Mouse (Mus musculus) midbrain, embryonic 12.5 days (tissue): ENCODE results near the gene Atp13a2. TPM values are rescaled to one million over a fixed set of nuclear protein-coding genes. Genes with fewer than 3 reads are reported as not detected.

Experiments used
- ATAC-seq: fragments of 200-750 bp; cut with Nextera tagmentation; 2 replicates; pipeline ENCODE4 v1.8.0; 2017; ENCODE audit warnings: low read depth, moderate TSS enrichment, moderate library complexity; ENCODE audit not compliant: low FRiP score
- H3K27ac ChIP-seq: fragments of 300-500 bp; sonication (generic); replicated peaks from 2 replicates; pipeline ENCODE4 v1.5.1; 2016; ENCODE audit warnings: mild to moderate bottlenecking
- H3K27me3 ChIP-seq: fragments of 300-500 bp; sonication (generic); 2 replicates; pipeline ENCODE4 v1.6.1; 2016; ENCODE audit warnings: mild to moderate bottlenecking
- H3K36me3 ChIP-seq: fragments of 300-500 bp; sonication (generic); 2 replicates; pipeline ENCODE4 v1.6.1; 2016
- H3K4me1 ChIP-seq: fragments of 300-500 bp; sonication (generic); 2 replicates; pipeline ENCODE4 v1.6.1; 2016
- H3K4me2 ChIP-seq: fragments of 300-500 bp; sonication (generic); replicated peaks from 2 replicates; pipeline ENCODE4 v1.6.1; 2016; ENCODE audit warnings: mild to moderate bottlenecking, moderate library complexity
- H3K4me3 ChIP-seq: fragments of 300-500 bp; sonication (generic); 2 replicates; pipeline ENCODE4 v1.5.1; 2016; ENCODE audit warnings: mild to moderate bottlenecking
- H3K9ac ChIP-seq: fragments of 300-500 bp; sonication (generic); replicated peaks from 2 replicates; pipeline ENCODE4 v1.6.1; 2016; ENCODE audit warnings: mild to moderate bottlenecking, moderate library complexity
- H3K9me3 ChIP-seq: fragments of 300-500 bp; sonication (generic); 2 replicates; pipeline ENCODE4 v1.6.1; 2016; ENCODE audit warnings: mild to moderate bottlenecking
- WGBS: fragments of 180-500 bp; shearing (Covaris S2); methylation state at CpG from one replicate; pipeline ENCODE4 v1.1.7; 2016; 5-methylcytosine and 5-hydroxymethylcytosine counted together
- polyA plus RNA-seq: library from polyadenylated mRNA; unstranded; fragments of >200 nt; fragmentation: Nextera tagmentation; extraction: Ambion mirVana; gene quantifications from 2 replicates; pipeline ENCODE4 v1.2.1, GENCODE M21; 2016

The Atp13a2 gene
- polyA plus RNA-seq, 1 experiment from 2014 or later, result 93.4 TPM

DNA sequence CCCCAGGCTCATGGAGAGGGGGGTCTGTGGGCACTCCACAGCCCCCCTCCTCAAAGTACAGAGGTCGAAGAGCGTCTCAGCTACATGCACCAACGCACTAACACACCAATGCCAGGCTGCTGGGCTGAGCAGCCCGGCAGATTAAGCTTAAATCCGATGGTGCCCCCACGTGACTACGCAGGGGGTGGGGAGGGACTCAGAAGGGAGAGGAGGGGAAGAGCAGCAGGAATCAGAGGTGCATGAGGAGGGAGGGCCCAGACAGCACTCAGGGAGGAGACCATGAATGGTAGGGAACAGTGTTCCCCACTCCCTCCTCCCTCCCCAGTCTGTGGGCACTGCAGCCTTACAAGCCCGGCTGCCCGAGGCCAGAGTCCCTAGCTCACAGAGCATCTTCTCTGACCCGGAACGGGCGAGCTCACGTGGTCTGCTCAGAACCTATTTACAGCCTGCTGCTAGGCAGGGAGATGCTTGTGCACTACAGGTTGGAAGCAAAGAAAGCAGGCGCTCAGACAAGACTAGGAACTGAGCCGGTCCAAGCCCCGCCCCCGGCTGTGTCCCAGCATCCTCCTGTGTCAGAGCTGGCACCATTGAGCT lies 67.0 kb downstream of the Atp13a2 start:
- WGBS, result 10% methylated on average over 17 of the region's 17 CpGs
- H3K36me3 ChIP-seq, result peaks cover 23% of the 10 kb centered on the region

More for the DNA sequence above, 67.0 kb downstream of the Atp13a2 start:
- H3K9me3 ChIP-seq, result no peaks in the 10 kb centered on the region
- ATAC-seq, result peak; percentile 46
- peak overlapping the region; percentile 45 for H3K9ac ChIP-seq
- peak overlapping the region; percentile 74 for H3K27ac ChIP-seq
- H3K4me1 ChIP-seq, result peaks cover 54% of the 10 kb centered on the region
- H3K4me3 ChIP-seq, result peak overlapping the region; percentile 15; the same call in 1 of the 2 replicates
- no peaks in the 10 kb centered on the region for H3K27me3 ChIP-seq
- peak overlapping the region; percentile 47 for H3K4me2 ChIP-seq

Other genes with a start within 250 kb of the Atp13a2 start
- not detected in 2 replicates for gene Padi6, start 244.2 kb upstream of the Atp13a2 start, polyA plus RNA-seq
- gene Padi4, start 212.6 kb upstream of the Atp13a2 start, polyA plus RNA-seq, result 0.10 and 0.47 TPM in 2 replicates
- 0.05 TPM in 1 of 2 replicates, not detected in the other for gene Padi3, start 176.2 kb upstream of the Atp13a2 start, polyA plus RNA-seq
- 0.06 TPM in 1 of 2 replicates, not detected in the other for gene Padi1, start 141.1 kb upstream of the Atp13a2 start, polyA plus RNA-seq
- 0.39 and 0.89 TPM in 2 replicates for gene Padi2, start 80.5 kb upstream of the Atp13a2 start, polyA plus RNA-seq
- 394 and 399 TPM in 2 replicates for gene Sdhb, start 25.7 kb upstream of the Atp13a2 start, polyA plus RNA-seq
- gene Mfap2, start 23.5 kb downstream of the Atp13a2 start, polyA plus RNA-seq, result 240 and 287 TPM in 2 replicates
- 14.2 and 15.9 TPM in 2 replicates for gene Crocc, start 73.7 kb downstream of the Atp13a2 start, polyA plus RNA-seq
- 54.7 and 56.8 TPM in 2 replicates for gene Necap2, start 91.5 kb downstream of the Atp13a2 start, polyA plus RNA-seq
- gene Spata21, start 101.5 kb downstream of the Atp13a2 start, polyA plus RNA-seq, result 0.31 TPM in 1 of 2 replicates, not detected in the other
- 28.5 and 33.9 TPM in 2 replicates for gene Szrd1, start 152.9 kb downstream of the Atp13a2 start, polyA plus RNA-seq
- gene Fbxo42, start 161.0 kb downstream of the Atp13a2 start, polyA plus RNA-seq, result 26.6 and 27.0 TPM in 2 replicates
- 6.4 and 7.1 TPM in 2 replicates for gene Rsg1, start 227.1 kb downstream of the Atp13a2 start, polyA plus RNA-seq